Mouse (Mus musculus) lung, embryonic 16.5 days (tissue): ENCODE results near the gene Susd1. TPM values are rescaled to one million over a fixed set of nuclear protein-coding genes. Genes with fewer than 3 reads are reported as not detected.
"Not testable (repeated sequence)": the region's sequence is repeated elsewhere in the genome, so short reads cannot be mapped to it uniquely, and the experiment has no call there.

Source experiments
- ATAC-seq: fragments of 200-750 bp; cut with Nextera tagmentation; 2 replicates; pipeline ENCODE4 v1.8.0; 2017; ENCODE audit warnings: low read depth, mild to moderate bottlenecking, moderate library complexity
- H3K27ac ChIP-seq: fragments of 300-500 bp; sonication (generic); 2 replicates; pipeline ENCODE4 v1.5.1; 2014; ENCODE audit warnings: mild to moderate bottlenecking, control low read depth, low read length
- H3K27me3 ChIP-seq: fragments of 300-500 bp; sonication (generic); 2 replicates; pipeline ENCODE4 v1.6.1; 2014; ENCODE audit warnings: low read depth, low read length, mixed read lengths; ENCODE audit not compliant: control insufficient read depth, insufficient read depth
- H3K36me3 ChIP-seq: fragments of 300-500 bp; sonication (generic); 2 replicates; pipeline ENCODE4 v1.6.1; 2014; ENCODE audit warnings: low read length; ENCODE audit not compliant: control insufficient read depth, insufficient read depth
- H3K4me1 ChIP-seq: fragments of 300-500 bp; sonication (generic); replicated peaks from 2 replicates; pipeline ENCODE4 v1.6.1; 2014; ENCODE audit warnings: low read length, mixed read lengths; ENCODE audit not compliant: control insufficient read depth, insufficient read depth
- H3K4me2 ChIP-seq: fragments of 300-500 bp; sonication (generic); 2 replicates; pipeline ENCODE4 v1.6.1; 2014; ENCODE audit warnings: low read depth, low read length, control low read depth
- H3K4me3 ChIP-seq: fragments of 300-500 bp; sonication (generic); 2 replicates; pipeline ENCODE4 v1.5.1; 2014; ENCODE audit warnings: mild to moderate bottlenecking, low read length, control low read depth
- H3K9ac ChIP-seq: fragments of 300-500 bp; sonication (generic); 2 replicates; pipeline ENCODE4 v1.6.1; 2014; ENCODE audit warnings: low read length, control low read depth
- H3K9me3 ChIP-seq: fragments of 300-500 bp; sonication (generic); 2 replicates; pipeline ENCODE4 v1.6.1; 2016; ENCODE audit warnings: low read length; ENCODE audit not compliant: control insufficient read depth
- WGBS: fragments of 180-500 bp; shearing (Covaris S2); extraction: QIAGEN DNeasy Blood & Tissue Kit; methylation state at CpG from one replicate; pipeline ENCODE4 v1.1.7; 2014; 5-methylcytosine and 5-hydroxymethylcytosine counted together
- polyA plus RNA-seq: library from polyadenylated mRNA; unstranded; fragments of >200 nt; fragmentation: Nextera tagmentation; extraction: Ambion mirVana; gene quantifications from 2 replicates; pipeline ENCODE4 v1.2.1, GENCODE M21; 2015

Susd1 gene
- polyA plus RNA-seq, 1 experiment from 2014 or later = 8.6 TPM

DNA sequence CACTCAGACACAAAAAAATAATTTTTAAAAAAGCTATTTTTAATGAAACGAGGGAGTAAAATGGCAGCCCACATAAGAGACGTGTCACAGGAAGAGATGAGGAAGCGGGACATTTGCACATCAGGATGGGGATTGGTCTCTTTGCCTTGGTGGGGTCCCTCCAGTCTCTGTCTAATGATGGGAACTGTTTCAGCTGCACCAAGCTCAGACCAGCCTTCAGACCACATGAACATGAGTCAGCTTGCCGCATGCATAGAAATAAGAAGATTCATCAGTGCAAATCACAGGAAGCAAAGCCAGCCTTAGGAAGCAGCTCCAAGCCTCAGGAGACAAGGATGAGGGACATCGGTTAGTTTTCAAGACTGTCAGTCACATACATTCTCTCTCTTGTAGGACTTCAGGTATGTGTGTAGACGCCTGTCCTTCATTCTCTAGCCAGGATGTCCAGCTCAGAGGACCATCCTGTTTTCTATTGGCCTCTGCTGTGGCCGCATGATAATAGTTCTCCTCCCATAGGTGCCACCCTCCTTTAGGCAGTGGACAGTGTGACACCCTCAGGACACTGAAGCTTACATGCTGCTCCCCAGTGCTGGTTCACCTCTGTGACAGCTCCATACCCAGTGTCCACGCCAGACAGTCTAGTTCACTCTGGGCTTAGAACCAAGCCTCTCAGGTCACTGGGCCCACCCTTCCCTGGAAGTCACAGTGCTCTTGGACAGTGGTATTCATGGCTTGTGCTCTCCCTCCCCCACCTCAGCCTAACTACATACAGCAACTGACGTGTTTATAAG, 137.2 kb downstream of the Susd1 start:
- H3K27ac ChIP-seq = no peak overlapping the region
- no peak for ATAC-seq
- 88% methylated on average over 9 of the region's 9 CpGs for WGBS

DNA sequence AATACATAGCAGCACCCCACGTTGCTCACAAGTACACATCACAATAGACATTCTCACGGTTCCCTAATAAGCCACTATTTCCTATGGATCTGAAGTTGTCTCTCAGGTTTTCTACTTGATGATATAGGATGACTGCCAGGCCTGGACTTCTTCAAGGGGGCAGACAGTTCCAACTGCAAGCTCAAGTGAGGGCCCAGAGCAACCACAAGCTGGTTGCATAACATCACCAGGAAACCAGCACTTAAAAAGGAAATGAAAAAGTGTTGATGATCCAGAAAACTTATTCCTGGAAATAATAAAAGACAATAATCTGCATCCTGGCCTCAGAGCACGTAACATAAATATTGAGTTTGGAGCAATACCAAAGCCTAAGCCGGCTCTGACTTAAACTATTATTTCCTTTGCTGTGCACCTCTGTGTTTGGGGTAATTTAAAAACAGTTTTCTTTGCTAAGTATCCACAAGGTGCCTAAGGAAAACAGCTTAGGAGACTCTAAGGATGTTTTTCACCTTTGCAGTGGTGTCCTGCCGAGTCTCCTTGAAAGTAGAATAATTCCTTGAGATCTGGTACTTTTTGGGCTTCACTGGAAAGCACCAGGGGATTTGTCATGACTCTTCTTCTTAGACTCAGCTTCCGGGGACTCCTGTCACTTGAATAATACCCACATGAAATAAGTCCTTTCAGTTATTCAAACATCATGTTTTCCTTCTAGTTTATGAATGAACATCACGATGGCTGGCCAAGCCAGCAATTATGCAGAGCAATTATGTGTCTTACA, 139.5 kb downstream of the Susd1 start:
- 62% methylated on average over 7 of the region's 7 CpGs for WGBS
- H3K27me3 ChIP-seq = no peaks in the 10 kb centered on the region
- H3K36me3 ChIP-seq = no peaks in the 10 kb centered on the region
- no peaks in the 10 kb centered on the region for H3K4me1 ChIP-seq
- H3K4me2 ChIP-seq = no peak overlapping the region
- H3K27ac ChIP-seq = no peak overlapping the region; the same call in 1 of the 2 replicates
- no peaks in the 10 kb centered on the region for H3K9me3 ChIP-seq
- no peak overlapping the region for H3K4me3 ChIP-seq
- no peak for ATAC-seq
- H3K9ac ChIP-seq = no peak overlapping the region

More for the DNA sequence above, 137.2 kb downstream of the Susd1 start:
- no peak overlapping the region for H3K4me2 ChIP-seq
- no peaks in the 10 kb centered on the region for H3K36me3 ChIP-seq
- H3K4me1 ChIP-seq = no peaks in the 10 kb centered on the region
- H3K9me3 ChIP-seq = no peaks in the 10 kb centered on the region
- no peak overlapping the region for H3K9ac ChIP-seq
- H3K27me3 ChIP-seq = no peaks in the 10 kb centered on the region
- H3K4me3 ChIP-seq = no peak overlapping the region

DNA sequence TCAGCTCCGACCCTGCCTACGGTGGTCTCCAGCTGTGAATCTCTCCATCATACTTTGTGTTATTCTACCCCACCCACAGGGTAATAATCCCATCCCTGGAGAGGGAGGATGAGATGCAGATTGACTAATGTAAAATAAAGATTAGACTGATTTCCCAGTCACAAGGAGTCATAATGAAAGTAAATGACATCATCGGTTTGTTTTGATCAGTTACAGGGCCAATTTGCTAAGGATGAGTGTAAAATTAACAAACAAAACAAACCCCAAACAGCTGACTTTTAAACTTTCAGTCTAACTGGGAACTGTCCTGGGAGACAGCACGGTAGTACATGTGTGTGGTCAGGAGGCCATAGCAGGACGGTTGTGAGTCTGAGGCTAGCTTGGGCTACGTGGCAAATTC, 143.3 kb downstream of the Susd1 start:
- Histone ChIP-seq H3K4me2 (no peak overlapping the region), H3K36me3 (no peaks in the 10 kb centered on the region), H3K27me3 (no peaks in the 10 kb centered on the region), H3K9ac (no peak overlapping the region), H3K9me3 (no peaks in the 10 kb centered on the region), H3K27ac (no peak overlapping the region), H3K4me3 (no peak overlapping the region), H3K4me1 (peaks cover 2% of the 10 kb centered on the region; the same call in 1 of the 2 replicates)
- 81% methylated on average over 6 of the region's 6 CpGs for WGBS
- ATAC-seq = no peak

DNA sequence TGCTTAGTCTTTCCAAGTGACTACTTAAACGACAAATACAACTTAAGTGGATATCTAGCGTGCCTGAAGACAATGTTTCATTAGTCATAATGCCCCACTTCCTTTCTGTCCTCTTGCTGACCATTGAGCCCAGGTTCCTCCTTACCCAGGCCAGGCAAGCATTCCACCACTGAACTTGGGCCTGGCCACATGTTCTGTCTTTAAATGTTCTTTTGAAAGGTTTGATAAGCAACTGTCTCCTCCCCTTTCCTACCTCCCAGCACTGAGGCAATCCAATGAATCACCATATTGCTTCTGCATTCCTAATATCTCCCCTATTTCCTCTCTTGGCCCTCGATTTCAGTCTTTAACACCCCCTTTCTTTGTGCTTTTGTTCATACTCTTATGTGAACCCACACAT, 143.8 kb downstream of the Susd1 start:
- Histone ChIP-seq H3K4me3 (no peak overlapping the region), H3K36me3 (no peaks in the 10 kb centered on the region), H3K9me3 (no peaks in the 10 kb centered on the region), H3K27me3 (no peaks in the 10 kb centered on the region), H3K4me2 (no peak overlapping the region), H3K9ac (no peak overlapping the region), H3K27ac (no peak overlapping the region), H3K4me1 (peaks cover 2% of the 10 kb centered on the region; the same call in 1 of the 2 replicates)
- 76% methylated on average over 3 of the region's 3 CpGs for WGBS
- ATAC-seq = no peak

DNA sequence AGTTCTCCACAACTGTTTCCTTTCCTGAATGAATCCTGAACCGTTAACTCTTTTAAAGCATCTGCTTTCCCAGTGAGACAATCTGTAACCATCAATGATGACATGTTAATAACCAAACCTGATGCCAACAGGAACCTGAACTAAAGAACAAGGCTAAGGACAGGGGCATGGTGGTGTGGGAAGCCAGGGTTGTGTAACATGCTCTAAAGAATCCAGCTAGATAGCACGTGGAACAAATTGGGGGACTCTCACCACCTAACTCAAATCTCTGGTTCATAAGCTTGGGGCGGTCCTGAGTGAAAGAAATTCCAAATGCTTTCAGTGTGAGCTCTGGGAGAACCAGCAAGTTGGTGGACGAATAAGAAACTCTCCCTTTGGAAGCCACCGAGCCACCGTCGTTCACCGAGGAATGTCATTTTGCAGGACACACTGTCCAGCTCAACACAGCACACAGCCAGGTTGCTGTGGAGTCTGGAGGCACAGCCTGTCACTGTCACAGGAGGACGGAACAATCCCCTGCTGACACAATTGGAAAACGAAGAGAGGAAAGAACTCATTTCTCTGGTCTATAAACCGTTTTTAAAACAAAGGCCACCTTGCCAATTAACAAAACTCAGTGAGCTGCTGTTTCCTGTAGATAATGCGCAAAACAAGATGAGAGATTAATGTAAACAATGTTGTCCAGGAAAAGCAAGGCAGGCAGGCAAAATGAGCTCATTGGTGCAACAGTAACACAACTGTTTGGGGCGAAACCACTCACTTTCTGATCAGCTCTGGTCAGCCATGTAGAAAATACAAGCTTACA, 146.3 kb downstream of the Susd1 start:
- no peak overlapping the region for H3K4me2 ChIP-seq
- no peaks in the 10 kb centered on the region for H3K9me3 ChIP-seq
- no peak overlapping the region for H3K9ac ChIP-seq
- ATAC-seq = peak; percentile 74
- no peaks in the 10 kb centered on the region for H3K36me3 ChIP-seq
- H3K4me3 ChIP-seq = no peak overlapping the region
- H3K4me1 ChIP-seq = peaks cover 2% of the 10 kb centered on the region; the same call in 1 of the 2 replicates
- H3K27me3 ChIP-seq = no peaks in the 10 kb centered on the region
- peak overlapping the region; percentile 74 for H3K27ac ChIP-seq
- 65% methylated on average over 13 of the region's 13 CpGs for WGBS

DNA sequence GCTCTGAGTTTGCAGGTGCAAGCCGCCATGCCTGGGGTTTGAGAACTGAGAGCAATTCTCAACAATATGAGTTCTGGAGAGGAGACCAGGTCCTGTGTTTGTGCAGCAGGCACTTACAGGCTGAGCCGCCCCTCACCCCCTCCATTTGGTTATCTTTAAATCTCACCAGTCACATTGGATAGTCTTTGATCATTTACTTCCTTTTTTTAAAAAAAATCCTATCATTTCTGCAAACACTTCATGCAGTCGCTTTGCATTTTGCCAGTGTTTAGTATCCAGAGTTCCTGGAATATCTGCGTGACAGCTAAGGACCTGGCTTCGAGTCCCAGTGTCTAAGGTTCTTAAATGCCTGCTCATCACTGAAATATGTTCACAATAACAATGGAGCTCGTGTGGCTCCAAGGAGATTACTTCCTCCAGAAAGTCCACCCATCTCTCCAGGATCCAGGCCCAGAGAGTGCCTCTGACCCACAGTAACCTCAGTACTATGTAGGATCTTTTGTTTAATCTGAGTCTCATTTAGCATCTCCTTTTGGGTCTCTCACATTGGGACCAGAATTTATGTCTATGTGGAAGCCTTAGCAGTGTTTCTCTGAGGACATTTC, 147.4 kb downstream of the Susd1 start:
- ATAC-seq = peak; percentile 57
- no peak overlapping the region for H3K4me2 ChIP-seq
- WGBS = 25% methylated on average over 6 of the region's 6 CpGs
- no peak overlapping the region for H3K4me3 ChIP-seq
- no peaks in the 10 kb centered on the region for H3K36me3 ChIP-seq
- H3K27me3 ChIP-seq = no peaks in the 10 kb centered on the region
- H3K27ac ChIP-seq = peak overlapping the region; percentile 29
- H3K9ac ChIP-seq = no peak overlapping the region
- no peaks in the 10 kb centered on the region for H3K9me3 ChIP-seq
- H3K4me1 ChIP-seq = peaks cover 6% of the 10 kb centered on the region

DNA sequence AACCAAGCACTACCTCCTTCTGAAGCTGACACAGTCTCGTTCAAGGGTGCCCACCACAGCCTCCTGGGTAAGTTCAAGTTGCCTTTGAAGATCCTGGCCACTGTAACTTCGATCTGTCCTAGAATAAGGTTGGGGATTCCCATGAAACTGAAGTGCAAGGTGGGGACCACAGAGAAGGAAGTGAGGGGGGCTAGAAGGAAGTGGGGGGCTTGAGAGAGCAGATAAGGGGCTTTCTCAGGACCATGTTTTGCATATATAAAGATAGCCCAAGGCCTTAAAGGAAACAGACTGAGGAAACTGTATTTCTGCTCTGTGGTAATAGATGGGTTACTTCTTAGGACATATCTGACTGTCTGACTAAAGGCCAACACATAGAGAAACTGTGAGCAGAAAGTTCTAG, 151.3 kb downstream of the Susd1 start:
- no peaks in the 10 kb centered on the region for H3K27me3 ChIP-seq
- no peaks in the 10 kb centered on the region for H3K9me3 ChIP-seq
- 63% methylated on average over 2 of the region's 2 CpGs for WGBS

DNA sequence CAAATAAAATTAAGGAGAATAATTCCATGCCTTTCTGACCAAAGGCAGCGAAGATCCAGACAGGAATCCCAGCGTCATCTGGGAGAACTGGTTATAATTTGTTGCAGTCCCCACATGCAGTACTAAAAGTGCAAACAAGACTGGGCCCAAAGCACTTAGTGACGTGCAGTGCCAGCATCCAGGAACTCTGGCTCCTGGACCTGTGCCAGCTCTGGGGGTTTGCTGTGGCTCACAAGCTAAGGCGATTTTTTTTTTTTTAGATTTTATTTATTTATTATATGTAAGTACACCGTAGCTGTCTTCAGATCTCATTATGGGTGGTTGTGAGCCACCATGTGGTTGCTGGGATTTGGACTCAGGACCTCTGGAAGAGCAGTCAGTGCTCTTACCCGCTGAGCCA, 152.1 kb downstream of the Susd1 start:
- H3K9me3 ChIP-seq, H3K4me2 ChIP-seq, H3K36me3 ChIP-seq, H3K4me3 ChIP-seq, H3K27me3 ChIP-seq, H3K27ac ChIP-seq, H3K4me1 ChIP-seq, H3K9ac ChIP-seq: not testable (repeated sequence)
- 40% methylated on average over 6 of the region's 6 CpGs for WGBS
- ATAC-seq = 0 out of 2 replicates have a peak, but pooled peaks have one; percentile 35

More for the DNA sequence above, 151.3 kb downstream of the Susd1 start:
- Histone ChIP-seq H3K4me3 (no peak overlapping the region), H3K36me3 (no peaks in the 10 kb centered on the region), H3K4me2 (no peak overlapping the region), H3K27ac (no peak overlapping the region), H3K4me1 (peaks cover 10% of the 10 kb centered on the region), H3K9ac (no peak overlapping the region)
- ATAC-seq = no peak
